Mouse (Mus musculus) liver, adult (tissue): ENCODE results near the gene 2310033P09Rik.
A peak's percentile ranks its signal among the peaks of the same experiment; 100 is the strongest.

Experiments used
- GATA4 ChIP-seq: IDR thresholded peaks from 2 replicates; pipeline ENCODE4 v1.6.1; 2014; ENCODE audit warnings: mild to moderate bottlenecking, low read length; ENCODE audit not compliant: insufficient replicate concordance

2310033P09Rik gene

GRCm38 (mm10) chr11:59222306-59222705 is 14.2 kb downstream of the 2310033P09Rik start:
- TF ChIP-seq GATA4, result no peak

DNA sequence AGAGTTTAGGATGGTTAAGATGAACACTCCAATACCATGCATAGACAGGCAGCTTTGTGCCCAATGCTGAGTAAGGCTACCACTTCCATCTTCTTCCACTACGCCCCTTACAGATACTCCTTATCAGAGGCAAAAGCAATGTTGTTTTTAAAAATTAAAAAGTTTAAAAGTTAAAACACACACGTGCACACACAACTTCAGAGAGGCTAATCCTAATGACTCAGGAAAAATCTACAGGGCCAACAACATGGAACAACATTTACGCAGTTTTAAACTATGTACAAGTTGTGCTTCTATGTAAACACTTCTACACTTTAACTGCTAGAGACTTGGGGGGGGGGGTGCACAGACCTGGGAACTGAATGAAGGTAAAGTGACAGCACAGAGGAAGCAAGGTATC is 15.9 kb downstream of the 2310033P09Rik start:
- TF ChIP-seq GATA4, result no peak

DNA sequence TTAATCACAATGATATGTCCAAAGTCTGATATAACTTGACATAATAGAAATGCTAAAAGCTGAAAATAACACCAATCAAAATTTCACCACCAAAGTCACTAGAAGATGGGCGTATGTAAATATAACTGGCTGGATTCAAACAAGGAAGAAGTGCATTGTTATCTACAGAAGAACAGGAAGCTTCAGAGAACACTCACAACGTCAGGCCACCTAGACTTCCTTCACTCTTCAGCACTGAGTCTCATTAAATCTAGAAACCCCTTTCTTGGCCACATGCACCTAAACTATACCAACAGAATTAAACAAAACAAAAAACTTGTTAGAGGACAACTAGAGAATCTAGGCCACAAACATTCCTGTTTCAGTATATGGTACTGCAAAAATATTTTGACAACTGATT is 16.3 kb downstream of the 2310033P09Rik start:
- no peak for TF ChIP-seq GATA4

DNA sequence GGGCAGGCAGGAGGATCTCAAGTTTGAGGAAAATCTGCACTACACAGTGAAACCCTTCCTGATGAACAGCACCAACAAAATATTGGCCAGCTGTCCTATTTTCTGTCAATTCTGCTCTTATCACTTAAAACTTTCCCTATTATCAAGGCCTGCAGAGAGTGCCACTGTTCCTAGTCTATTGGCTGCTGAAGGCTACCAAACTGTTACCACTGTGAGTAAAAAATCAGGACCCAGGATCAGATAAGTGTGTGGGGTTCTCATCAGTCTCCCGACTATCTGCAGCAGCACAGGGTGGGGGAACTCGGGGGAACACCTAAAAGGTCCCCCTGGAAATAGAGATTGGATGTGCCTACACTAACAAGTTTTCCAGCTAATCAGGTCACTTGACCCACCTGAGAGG is 17.0 kb downstream of the 2310033P09Rik start:
- TF ChIP-seq GATA4, result no peak

DNA sequence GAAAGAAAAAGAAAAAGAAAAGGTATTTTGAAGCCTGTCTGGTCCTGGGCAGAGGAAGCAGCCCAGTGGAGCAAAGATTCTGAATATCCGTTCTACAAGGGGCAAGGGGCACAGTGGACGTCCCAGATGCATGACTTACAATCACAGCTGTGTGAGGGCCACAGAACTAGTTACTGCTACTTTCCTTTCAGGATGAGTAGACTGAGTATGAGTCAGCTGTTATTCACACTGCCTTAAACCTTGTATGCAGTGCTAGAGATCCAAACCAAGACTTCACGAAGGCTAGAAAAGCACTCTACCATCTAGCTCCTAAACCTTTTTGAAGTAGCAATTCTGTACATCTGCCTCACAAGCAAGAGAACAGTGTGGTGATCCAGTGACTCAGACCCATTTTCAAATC is 18.1 kb downstream of the 2310033P09Rik start:
- TF ChIP-seq GATA4, result no peak

DNA sequence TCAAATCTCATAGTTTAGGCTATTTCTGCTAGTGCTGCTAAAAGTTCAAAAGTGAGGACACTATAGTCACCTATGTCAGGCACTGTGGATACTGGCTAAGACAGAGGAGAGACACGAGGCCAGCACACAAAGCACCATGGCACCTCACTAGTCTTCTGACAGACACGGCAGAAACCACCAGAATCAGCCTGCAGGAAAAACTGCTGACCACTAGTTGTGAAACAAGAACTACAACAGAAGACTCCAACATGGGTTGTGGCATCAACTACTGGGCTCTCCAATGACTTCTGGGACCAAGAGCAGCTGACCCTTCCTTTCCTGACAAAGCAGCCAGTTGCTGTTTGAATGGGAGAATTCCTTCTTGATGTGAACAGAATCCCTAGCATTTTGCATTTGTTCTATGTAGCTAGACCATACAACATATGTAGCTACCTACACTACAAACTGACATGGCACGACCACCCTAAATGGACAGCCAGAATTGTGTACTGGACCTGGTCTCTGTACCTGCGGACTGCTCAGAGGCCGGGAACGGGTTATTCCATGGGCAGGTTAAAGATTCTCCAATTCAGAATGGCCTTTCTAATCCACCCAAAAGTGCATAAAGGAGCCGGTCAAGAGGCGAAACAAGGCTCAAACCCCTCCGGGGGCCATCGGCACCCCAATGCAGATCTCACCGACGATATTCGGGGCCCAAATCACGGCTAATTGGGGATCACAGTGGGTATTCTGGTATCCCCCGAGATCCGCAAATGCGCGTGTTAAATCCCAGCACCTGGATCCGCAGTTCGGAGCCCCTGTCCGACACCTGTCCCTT is 18.9 kb downstream of the 2310033P09Rik start:
- TF ChIP-seq GATA4, result no peak

DNA sequence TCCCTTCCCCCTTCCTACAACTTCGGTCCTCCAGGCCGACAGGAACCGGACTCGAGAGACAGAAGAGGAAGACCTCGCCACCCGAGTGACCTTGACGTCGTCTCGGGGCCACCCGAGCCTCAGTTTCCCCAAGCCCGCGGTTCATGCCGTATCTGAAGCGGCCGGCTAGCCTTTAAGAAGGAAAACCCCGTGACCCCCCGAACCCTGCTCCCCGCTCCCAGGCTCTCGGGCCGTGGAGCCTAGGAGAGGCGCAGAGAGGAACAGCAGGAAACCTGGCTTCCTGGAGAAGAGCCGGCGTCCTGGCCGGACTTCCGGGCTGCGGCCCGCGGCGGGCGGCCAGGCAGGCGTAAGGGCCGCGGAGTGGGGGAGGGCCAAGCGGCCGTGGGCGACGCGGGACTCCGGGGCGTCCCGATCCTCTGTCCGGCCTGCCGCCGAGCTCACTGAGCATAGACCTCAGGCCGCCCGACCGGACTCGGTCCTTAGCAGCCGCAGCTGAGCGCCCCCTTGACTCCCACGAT is 19.5 kb downstream of the 2310033P09Rik start:
- TF ChIP-seq GATA4, result no peak

- TF ChIP-seq GATA4, result peak; percentile 19; the same call in 1 of the 2 replicates
These were observed 20.2 kb downstream of the 2310033P09Rik start, which contains the start of gene Arf1 for GRCm38 (mm10) chr11:59228122-59228953. TSS of gene Arf1 (minus strand) at chr11:59228270.

- no peak for TF ChIP-seq GATA4
These were observed 22.1 kb downstream of the 2310033P09Rik start for GRCm38 (mm10) chr11:59230144-59230760.

DNA sequence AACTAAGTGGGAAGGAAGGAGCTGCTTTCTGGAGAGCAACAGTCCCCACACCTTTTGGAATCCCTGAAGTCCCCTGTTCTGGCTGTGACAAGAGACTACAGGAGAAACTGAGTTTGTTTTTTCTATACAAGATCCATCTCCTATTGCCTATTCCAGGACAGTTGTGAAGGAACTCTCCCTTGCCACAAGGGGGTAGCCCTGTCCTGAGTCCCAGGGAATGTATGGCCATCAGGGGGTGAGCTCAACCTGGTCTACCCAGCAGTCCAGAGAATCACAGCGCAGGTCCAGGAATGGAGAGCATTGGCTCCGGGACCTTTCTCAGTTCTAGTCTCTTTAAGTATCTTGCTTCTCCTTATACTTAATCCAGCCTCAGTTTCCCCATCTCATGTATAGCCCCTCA is 24.7 kb downstream of the 2310033P09Rik start:
- no peak for TF ChIP-seq GATA4

- TF ChIP-seq GATA4, result peak; percentile 65; the same call in 1 of the 2 replicates
These were observed 30.7 kb downstream of the 2310033P09Rik start for GRCm38 (mm10) chr11:59238525-59239427.

DNA sequence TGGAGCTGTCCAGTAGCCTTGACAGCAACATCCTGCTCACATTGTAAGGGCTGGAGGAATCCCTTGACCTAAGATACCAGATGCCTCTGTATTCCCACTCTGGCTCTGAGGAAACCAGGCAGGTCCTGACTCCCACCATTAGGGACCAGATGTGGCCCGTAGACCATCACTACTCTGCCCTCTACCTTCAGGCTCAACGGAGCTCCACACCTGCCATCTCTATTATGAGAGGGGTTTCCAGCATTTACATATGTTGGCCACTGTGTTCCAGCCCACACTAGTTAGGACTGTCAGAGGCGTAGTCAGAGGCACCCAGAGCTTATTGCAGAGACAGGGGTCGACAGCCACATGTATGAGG is 31.3 kb downstream of the 2310033P09Rik start:
- TF ChIP-seq GATA4, result no peak

GRCm38 (mm10) chr11:59239796-59240195 is 31.7 kb downstream of the 2310033P09Rik start:
- no peak for TF ChIP-seq GATA4

GRCm38 (mm10) chr11:59241841-59242240 is 33.7 kb downstream of the 2310033P09Rik start:
- no peak for TF ChIP-seq GATA4
